Mouse (Mus musculus): Measurements from ENCODE around the gene A830031A19Rik.

Gene A830031A19Rik

GRCm38 (mm10) chr11:24074634-24075104 is at the start of gene A830031A19Rik:
TSS of gene A830031A19Rik (minus strand) at chr11:24075054.
- DNase-seq = peak; percentile 25

DNA sequence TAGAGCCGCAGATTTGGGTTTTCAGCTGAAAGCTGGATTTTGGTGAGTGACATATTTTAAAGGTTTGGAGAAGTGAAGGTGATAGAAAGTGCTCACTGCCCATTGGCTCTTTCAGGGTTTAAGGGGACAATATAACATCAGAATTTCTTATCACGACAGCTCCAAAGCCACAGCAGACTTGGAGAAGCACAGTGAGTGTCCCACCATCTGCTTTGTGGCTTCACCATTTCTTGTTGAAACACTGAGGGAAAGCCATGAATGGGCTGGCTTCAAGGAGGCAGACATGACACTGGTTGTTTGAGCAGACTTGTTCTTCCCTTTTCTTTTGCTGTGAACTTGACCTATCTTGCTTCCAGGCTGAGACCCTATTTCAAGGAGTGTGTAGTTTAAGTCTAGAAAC is 49.1 kb upstream of the A830031A19Rik start:
- DNase-seq = no peak

- DNase-seq = no peak
These were observed 48.0 kb upstream of the A830031A19Rik start for GRCm38 (mm10) chr11:24122899-24123298.

DNA sequence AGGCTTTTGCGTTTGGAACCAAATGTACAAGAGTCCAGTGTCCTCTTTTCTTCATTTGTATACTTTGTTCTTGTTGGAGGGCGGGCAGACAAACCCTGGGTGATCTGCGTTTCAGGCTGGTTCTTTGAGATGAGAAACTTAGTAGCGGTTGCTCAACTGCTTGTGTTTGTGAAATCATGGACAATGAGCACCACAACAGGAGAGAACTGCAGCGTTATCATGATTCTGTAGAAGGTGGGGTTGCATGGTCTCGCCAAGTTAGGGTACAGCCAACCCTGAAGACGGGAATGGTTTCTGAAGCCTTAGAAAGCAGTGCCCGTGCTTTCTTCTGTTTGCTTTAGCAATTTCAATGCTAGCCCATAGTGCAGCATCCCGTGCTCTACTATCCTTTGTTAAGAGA is 46.3 kb upstream of the A830031A19Rik start:
- no peak for DNase-seq

- DNase-seq = no peak
These were observed 41.9 kb upstream of the A830031A19Rik start for GRCm38 (mm10) chr11:24116582-24117318.

DNA sequence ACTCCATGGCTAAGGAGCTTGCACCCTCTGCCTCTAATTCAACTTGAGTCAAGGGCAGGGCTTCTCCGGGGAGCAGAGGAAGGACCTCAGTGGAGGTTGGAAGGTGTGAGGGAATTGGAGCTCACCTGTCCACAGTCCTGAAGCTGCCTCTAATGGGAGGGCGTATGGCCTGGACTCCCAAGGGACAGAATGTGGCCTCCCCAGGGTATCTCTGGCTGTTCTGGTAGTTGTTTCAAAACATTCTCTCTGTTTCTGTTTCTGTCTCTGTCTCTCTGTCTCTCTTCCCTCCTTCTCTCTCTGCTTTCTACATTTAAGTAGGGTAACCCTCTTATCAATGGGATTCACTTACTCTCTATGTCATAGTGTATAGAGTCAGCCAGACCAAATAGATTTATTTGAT is 41.2 kb upstream of the A830031A19Rik start:
- DNase-seq = no peak

DNA sequence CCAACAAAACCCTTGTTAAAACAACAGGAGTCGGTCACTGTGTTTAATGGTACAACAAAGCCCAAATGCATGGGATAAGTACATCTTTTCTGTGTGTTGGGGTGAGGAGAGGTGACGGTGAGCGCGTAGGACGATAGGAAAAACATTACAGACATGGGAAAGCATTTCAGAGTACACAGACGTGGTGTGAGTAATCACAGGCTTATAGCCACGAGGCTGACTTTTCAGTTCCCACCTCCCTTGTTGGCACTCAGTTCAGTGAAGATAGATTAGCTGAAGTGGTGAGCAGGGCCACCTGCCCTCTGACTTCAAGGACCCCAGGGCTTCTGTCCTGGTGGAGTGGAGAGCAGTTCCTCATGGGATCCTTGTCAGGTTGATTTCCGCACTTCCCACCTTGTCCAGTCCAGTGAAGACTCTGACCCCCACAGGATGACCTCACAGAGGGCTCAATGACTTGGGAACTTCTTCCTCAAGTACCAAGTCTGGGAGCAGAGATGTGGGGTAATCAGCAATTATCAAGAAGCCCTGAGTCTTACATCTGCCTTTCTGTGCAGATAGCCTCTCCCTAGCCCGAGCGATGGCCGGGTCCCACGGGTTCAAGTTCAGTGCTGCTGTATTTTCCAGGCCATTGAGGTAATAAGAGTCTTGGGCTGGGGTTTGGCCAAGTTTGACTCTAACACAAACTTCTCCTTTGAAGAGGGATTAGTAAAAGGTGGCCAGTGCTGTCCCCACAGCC is 40.3 kb upstream of the A830031A19Rik start:
- DNase-seq = no peak

- DNase-seq = no peak
These were observed 36.9 kb upstream of the A830031A19Rik start for GRCm38 (mm10) chr11:24111720-24112119.

DNA sequence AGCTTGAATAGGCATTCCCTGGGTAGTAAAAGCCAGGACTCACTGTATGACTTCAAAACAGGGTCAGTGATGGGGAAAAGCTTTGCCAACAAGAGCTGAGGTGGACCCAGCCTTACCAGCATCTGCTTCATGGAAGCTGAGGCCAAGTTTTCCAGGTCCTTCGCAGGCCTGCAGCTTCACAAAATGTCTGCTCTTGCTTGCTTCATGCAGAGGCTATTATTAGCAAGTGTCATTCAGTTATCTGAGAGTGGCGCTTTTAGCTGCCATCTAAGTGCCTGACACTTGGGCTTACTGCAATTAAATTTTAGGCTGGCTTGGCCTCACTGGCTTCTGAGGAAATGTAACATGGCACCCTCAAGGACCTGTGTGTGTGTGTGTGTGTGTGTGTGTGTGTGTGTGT is 35.3 kb upstream of the A830031A19Rik start:
- no peak for DNase-seq

DNA sequence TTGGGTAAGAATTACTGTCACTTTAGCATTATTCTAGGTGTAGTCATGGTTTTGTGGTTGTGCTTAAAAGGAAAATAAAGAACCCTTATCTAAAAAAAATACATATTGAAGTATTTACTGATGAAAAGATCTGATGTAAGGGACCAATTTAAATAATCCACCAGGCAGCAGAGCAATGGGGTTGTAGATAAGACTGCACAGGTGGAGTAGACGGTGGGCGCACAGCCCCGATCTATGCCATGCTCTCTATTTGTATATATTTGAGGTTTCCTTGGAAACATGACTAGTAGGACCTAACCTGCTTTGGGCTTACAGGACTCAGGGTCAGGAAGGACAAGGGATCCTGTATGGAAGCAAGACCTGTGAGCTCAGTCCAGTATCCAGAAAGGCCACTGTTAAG is 34.5 kb upstream of the A830031A19Rik start:
- no peak for DNase-seq

DNA sequence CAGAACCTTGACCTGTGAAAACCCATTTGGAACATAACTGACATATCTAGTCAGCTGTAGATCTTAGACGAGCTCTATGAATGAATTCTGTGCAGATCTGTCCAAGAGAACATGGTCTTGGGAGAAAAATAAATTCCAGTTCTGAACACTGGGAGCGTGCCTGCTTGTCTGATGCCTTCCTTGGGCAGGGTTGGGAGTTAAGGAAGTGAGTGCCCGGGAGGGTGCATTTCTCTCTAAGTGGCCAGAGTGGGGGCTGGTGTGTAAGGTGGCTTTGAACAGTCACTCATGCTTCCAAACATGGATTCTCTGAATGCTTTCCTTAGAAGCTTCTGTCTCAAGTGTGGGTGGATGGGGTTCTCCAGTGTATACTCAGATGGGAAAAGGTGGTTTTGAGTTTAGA is 34.1 kb upstream of the A830031A19Rik start:
- DNase-seq = no peak

DNA sequence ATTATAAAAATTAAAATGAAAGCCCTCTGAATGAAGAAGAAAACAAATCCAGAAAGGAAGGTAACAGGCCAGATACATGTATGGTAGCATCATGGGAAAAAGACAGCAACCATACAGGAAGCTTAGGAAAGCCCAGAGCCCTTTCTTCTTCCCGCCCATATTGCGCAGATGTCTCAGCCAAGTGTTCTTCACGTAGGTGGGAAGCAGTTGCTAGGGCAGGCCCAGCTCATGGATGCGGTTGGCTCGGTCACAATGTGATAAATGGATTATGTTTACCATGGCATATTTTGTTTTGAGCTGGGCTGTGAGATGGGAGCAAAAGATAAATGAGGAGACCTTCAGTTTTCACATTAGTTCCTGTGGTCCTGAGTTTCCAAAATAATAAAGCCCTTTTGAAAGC is 32.6 kb upstream of the A830031A19Rik start:
- DNase-seq = no peak

DNA sequence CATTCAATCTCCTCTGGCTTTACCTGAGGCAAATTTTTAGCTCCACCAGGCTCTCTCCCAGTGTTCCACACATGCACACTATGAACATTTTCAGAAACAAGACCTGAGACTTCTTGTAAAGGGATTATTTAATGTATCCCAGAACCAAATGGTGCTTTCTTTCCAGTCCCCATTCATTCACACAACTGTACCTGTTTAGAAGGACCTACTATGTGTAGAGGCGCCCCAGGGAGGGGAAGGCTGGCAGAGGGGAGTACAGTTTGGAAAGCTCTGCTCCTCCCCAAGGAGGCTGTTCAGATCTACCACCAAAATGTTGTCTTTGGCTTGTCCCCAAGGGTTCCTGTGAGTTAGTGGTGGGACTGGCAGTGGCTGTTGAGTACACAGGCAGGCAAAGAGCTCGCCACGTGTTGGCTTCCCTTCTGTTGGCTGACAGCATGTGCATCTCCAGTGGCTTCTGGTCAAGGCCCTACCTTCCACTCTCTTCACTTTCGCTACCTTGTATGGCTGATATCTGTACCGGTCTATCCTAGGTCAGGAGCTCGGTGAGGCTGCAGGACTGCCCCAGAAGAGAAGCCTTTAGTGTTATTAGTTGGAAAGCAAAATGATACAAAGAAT is 28.4 kb upstream of the A830031A19Rik start:
- no peak for DNase-seq

GRCm38 (mm10) chr11:24102372-24102771 is 27.5 kb upstream of the A830031A19Rik start:
- no peak for DNase-seq

GRCm38 (mm10) chr11:24101625-24102024 is 26.8 kb upstream of the A830031A19Rik start:
- no peak for DNase-seq

GRCm38 (mm10) chr11:24100449-24101070 is 25.7 kb upstream of the A830031A19Rik start:
- no peak for DNase-seq

DNA sequence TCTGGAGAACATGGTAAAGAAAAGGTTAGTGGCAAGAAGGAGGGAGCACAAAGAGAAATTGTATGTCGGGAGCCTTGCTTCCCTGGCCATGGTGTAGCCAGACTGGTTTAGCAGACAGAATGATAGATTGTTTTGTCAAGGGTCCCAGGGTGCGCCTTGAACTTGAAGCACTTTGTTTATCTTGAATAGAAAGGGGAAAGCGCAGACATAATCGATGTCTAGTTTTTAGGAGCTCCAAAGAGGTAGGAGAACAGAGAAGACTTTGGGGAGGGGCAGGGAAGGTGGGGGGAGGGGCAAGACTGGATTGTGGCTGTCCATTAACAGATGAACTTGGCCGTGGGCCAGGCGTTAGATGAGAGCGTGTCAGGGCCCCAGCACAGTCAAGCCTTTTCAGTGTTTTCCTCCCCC is 25.0 kb upstream of the A830031A19Rik start:
- no peak for DNase-seq

- no peak for DNase-seq
These were observed 24.4 kb upstream of the A830031A19Rik start for GRCm38 (mm10) chr11:24099215-24099614.

GRCm38 (mm10) chr11:24098662-24099061 is 23.8 kb upstream of the A830031A19Rik start:
- DNase-seq = no peak

- DNase-seq = no peak
These were observed 23.2 kb upstream of the A830031A19Rik start for GRCm38 (mm10) chr11:24098069-24098468.

DNA sequence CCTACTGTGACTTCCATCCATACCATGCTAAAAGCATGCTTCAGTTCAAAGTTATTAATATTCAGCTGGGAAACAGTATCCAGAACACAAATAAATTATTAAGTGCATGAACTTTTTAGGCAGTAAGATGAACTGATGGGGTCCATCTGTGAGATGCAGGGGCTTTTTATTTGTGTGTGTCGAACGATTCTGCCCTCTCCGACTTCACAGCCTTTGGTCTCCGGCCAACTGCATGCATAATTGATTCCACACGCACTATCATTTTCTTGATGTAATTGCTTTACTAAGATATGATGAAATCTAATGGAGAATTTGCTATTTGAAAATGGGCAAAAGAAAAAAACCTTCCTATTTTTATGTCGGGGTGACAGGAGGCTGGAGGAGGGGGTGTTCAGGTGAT is 22.2 kb upstream of the A830031A19Rik start:
- no peak for DNase-seq

GRCm38 (mm10) chr11:24096483-24096882 is 21.6 kb upstream of the A830031A19Rik start:
- DNase-seq = no peak

GRCm38 (mm10) chr11:24095656-24096353 is 21.0 kb upstream of the A830031A19Rik start:
- no peak for DNase-seq
